Mouse (Mus musculus) lung, postnatal 14 days (tissue): ENCODE measurements around the gene Klrc3.
"Not testable (repeated sequence)": the region's sequence is repeated elsewhere in the genome, so short reads cannot be mapped to it uniquely, and the experiment has no call there.

ENCODE experiments used
- DNase-seq: peaks from one replicate; pipeline ENCODE4 v3.0.0; 2021

The Klrc3 gene

DNA sequence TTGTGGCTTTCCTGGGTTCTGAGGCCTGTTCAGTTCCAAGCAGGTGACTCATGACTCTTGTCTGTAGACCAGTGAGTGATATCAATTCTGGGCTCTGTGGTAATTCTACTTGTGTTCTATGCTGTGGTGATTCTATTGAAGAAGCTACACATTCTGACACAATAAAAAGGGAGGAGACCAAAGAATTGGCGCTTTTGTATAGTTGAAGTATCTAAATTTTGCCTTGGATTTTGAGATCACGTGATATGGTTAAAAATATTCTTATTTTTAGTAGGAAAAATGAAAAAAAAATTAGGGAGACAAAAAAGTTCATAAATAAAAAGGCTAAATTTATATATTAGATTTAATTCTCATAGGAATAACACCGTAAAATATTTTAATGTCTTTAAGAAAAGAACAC is at the start of gene Klrc3:
Klrc3 (minus strand) TSS at position 101 of the 400 bp plus-strand sequence.
- not testable (repeated sequence) for DNase-seq

DNA sequence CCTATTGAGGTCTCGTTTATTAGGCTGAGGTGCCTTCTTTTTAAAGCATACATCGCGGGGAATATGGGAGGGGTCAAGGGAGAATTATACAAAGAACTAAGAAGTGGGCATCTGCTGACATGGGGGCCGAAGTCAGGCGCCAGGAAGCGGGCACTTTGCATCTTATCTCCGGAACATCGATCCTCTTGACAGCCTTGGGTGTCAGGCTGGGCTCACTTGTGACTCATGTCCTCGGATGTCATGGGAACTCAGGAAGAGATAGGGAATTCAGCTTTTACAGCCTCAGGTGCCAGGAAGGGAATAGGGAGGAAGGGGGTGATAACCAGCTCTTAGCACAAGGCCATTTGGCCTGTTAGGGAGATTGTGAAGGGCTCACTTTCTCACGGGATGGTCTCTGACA is 48.3 kb upstream of the Klrc3 start:
- not testable (repeated sequence) for DNase-seq

DNA sequence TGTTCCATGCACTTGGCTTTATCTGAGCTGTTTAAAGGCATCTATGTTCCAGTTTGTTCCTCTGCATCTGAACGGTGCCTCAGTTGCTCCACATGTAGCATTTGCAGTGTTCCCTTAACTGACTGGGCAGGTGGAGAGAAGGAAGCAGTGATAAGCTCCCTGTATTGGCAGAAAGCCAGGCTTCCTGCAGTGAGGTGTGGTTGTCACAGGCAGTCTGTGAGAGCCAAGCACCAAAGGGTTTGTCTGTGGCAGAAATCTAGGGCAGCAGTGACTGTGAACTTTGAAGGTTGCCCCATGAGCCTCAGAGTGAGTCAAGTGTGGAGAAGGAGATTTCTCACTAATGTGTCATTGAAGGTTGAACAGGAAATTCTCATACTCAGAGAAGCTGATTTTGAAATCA is 37.2 kb upstream of the Klrc3 start:
- no peak for DNase-seq

DNA sequence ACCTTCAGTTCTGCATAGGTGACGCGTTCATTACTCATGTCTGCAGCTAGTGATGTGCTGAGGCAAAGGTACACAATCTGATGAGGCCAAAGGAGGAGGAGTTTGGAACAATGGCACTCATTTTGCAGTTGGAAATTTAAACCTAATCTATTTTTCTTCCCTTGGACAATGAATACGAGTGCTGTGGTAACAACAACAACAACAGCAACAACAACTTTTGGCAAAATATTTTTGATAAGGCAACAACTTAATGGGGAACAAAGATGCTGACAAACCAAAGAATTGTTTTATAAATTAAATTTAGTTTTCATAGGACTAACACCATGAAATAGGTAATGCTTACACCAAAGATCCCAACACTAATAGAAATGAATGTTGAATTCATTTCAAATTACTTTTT is 35.7 kb upstream of the Klrc3 start, which contains the start of gene Klrc1:
Klrc1 (minus strand) TSS at position 101 of the 400 bp plus-strand sequence.
- DNase-seq: no peak

DNA sequence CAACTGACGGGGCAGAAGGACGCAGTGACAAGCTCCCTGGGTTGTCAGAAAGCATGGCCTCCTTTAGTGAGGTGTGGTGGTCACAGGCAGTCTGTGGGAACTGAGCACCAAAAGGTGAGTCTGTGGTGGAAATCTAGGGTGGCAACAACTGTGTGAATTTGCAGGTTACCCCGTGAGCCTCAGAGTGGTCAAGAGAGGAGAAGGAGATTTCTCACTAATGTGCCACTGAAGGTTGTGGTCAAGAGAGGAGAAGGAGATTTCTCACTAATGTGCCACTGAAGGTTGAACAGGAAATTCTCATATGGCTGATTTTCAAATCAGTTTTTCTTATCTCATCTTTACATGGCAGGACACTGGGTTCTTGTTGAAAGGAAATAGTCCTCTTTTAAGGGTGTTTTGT is 18.2 kb upstream of the Klrc3 start:
- DNase-seq: not testable (repeated sequence)

DNA sequence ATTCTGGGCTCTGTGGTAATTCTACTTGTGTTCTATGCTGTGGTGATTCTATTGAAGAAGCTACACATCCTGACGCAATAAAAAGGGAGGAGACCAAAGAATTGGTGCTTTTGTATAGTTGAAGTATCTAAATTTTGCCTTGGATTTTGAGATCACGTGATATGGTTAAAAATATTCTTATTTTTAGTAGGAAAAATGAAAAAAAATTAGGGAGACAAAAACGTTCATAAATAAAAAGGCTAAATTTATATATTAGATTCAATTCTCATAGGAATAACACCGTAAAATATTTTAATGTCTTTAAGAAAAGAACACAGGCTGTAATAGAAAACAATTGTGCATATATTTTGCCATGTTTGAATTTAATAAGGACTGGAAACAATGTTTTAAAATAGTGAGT is 17.5 kb upstream of the Klrc3 start, which contains the start of gene Klrc2:
Klrc2 (minus strand) TSS at position 101 of the 400 bp plus-strand sequence.
- DNase-seq: not testable (repeated sequence)

DNA sequence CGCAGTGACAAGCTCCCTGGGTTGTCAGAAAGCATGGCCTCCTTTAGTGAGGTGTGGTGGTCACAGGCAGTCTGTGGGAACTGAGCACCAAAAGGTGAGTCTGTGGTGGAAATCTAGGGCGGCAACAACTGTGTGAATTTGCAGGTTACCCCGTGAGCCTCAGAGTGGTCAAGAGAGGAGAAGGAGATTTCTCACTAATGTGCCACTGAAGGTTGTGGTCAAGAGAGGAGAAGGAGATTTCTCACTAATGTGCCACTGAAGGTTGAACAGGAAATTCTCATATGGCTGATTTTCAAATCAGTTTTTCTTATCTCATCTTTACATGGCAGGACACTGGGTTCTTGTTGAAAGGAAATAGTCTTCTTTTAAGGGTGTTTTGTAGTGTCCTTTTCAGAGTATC is 917 bp upstream of the Klrc3 start:
- not testable (repeated sequence) for DNase-seq

DNA sequence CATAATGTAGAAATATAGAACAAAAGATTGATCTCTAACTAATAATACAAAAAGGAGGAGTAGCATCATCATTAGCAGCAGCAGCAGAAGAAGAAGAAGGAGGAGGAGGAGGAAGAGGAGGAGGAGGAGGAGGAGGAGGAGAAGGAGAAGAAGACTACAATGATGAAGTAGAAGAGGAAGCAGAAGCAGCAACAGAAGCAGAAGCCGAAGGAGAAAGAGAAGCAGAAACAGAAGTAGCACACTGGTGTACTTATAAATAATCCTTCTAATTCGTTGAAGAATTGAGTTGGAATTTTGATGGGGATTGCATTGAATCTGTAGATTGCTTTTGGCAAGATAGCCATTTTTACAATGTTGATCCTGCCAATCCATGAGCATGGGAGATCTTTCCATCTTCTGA is 12.1 kb downstream of the Klrc3 start:
- not testable (repeated sequence) for DNase-seq

DNA sequence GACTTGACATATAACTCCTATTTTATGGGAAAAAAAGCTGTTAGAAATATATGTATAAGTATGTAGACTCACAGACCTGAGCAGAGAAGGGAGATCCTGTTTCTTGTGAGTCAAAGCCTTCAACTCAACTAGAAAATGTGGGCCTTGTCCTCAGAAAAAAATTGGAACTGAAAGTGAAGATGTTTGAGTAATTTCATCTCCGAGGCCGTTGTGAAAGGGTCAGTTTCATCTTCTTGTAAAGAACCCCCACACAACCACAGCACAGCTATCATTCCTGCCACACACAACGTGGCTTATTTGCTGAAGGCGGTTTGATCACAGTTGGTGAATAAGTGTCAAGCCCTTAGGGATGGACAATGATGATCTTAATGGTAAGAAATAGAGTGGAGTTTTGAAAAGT is 19.4 kb downstream of the Klrc3 start, which contains the start of gene Klrk1:
Klrk1 (minus strand) TSS at position 130 of the 400 bp plus-strand sequence.
- DNase-seq: no peak

DNA sequence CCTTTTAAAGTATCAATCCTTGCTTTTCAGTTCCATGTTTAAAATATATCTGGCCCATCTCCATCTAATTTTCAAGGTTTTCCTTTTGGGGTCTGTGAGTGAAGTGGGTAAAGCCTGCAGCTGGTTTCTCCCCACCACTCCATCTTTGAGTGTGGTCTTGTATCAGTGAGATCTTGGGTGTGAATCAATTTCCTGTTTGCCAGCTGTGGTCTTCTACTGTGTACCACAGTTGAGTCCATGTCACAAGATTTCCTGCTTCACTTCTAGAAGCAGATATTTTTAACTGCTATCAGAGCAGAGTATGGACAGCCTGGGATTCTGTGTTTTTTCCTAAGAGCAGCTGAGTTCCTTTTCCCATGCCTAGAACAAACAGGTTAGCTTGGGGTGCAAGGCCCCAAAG is 34.8 kb downstream of the Klrc3 start:
- DNase-seq: no peak

DNA sequence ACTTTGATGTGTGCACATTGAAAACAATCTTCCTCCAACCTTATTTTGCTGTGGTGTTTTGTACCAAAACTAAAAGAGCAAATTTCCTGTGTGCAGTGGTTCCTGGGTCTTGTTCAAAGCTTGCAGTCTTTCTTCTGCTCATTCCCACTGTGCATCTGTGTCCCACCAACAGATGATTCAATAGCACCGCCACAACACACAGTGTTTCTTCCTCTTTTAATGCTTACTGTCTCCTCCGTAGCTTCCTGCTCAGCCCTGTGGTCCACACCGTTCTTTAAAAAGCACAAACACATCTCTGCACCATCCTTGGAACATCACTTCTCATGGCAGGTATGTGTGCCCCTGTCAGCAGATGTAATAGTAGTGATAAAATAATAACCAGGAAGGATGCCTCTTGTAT is 51.6 kb downstream of the Klrc3 start, which contains the start of gene Klrd1:
Klrd1 (plus strand) TSS at position 275 of the 400 bp plus-strand sequence.
- DNase-seq: no peak
